Mouse (Mus musculus): ENCODE measurements around the gene Rgs1. TPM values are rescaled to one million over a fixed set of nuclear protein-coding genes. Genes with fewer than 3 reads are reported as not detected.

The Rgs1 gene
- polyA plus RNA-seq, 1 experiment, result not detected

- TF ChIP-seq CTCF (IDR thresholded peaks at IDR 0.05; ENCODE audit: borderline replicate concordance, insufficient read depth, low read depth, low read length), result no peak
- no peak for TF ChIP-seq POLR2A (IDR thresholded peaks at IDR 0.05; ENCODE audit: borderline replicate concordance, insufficient read depth, low read length)
- 20% methylated on average over 3 of the region's 3 CpGs for WGBS
- DNase-seq, result no peak
- Histone ChIP-seq H3K27ac (ENCODE audit: insufficient read depth, low read length) (no peak overlapping the region), H3K4me3 (replicated peaks; ENCODE audit: insufficient read depth, low read depth, low read length) (no peak overlapping the region), H3K27me3 (ENCODE audit: control insufficient read depth, insufficient read depth, low read length) (no peaks in the 10 kb centered on the region), H3K4me1 (ENCODE audit: control insufficient read depth, insufficient read depth, low read length) (no peaks in the 10 kb centered on the region)
Observed at GRCm38 (mm10) chr1:144210912-144211311, 38.1 kb downstream of the Rgs1 start.

DNA sequence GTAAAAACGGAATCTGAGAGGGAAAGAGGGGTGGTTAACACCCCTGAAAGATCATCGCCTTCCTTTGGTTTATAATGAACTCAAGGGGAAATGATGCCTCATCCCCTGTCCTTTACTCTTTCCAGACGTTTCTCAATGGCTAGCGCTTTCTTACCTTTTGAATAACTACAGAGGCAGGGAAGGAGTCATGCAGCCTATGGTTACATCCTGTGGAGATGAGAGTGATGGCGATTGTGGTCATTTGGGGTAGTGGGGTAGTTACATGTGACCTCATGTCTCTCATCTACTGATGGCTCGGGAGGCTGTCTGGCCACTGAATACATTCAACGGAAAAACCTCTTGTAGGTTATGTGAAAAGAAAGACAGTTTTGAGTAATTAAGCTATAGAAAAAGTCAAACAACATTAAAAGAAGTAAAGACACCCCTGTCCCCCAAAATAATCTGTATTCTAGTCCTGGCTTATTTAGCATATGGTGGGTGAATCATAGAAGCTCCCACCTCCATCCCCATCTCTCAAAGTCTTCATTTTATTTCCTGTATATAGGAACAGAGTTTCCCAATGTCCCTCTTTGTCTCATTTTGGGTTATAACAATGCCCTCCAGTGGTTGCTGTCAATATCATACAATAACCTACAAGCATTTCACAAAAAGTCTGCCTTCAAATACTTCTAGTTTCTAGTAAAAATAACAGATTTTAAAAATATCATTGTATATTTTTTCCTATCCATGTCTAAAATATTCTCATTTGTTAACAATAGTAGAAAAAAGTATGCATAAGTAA is 42.6 kb downstream of the Rgs1 start:
- DNase-seq, result no peak
- H3K4me1 ChIP-seq (ENCODE audit: control insufficient read depth, insufficient read depth, low read length), result no peaks in the 10 kb centered on the region
- TF ChIP-seq POLR2A (IDR thresholded peaks at IDR 0.05; ENCODE audit: borderline replicate concordance, insufficient read depth, low read length) (no peak), CTCF (IDR thresholded peaks at IDR 0.05; ENCODE audit: borderline replicate concordance, insufficient read depth, low read depth, low read length) (no peak)
- WGBS, result 81% methylated on average over 7 of the region's 7 CpGs
- no peak overlapping the region for H3K27ac ChIP-seq (ENCODE audit: insufficient read depth, low read length)
- H3K4me3 ChIP-seq (replicated peaks; ENCODE audit: insufficient read depth, low read depth, low read length), result no peak overlapping the region
- H3K27me3 ChIP-seq (ENCODE audit: control insufficient read depth, insufficient read depth, low read length), result no peaks in the 10 kb centered on the region

GRCm38 (mm10) chr1:144204766-144205165 is 44.3 kb downstream of the Rgs1 start:
- WGBS, result 91% methylated on average over 2 of the region's 2 CpGs
- Histone ChIP-seq H3K27me3 (ENCODE audit: control insufficient read depth, insufficient read depth, low read length) (no peaks in the 10 kb centered on the region), H3K4me3 (replicated peaks; ENCODE audit: insufficient read depth, low read depth, low read length) (no peak overlapping the region), H3K4me1 (ENCODE audit: control insufficient read depth, insufficient read depth, low read length) (no peaks in the 10 kb centered on the region), H3K27ac (ENCODE audit: insufficient read depth, low read length) (no peak overlapping the region)
- TF ChIP-seq CTCF (IDR thresholded peaks at IDR 0.05; ENCODE audit: borderline replicate concordance, insufficient read depth, low read depth, low read length), result no peak
- TF ChIP-seq POLR2A (IDR thresholded peaks at IDR 0.05; ENCODE audit: borderline replicate concordance, insufficient read depth, low read length), result no peak
- no peak for DNase-seq

DNA sequence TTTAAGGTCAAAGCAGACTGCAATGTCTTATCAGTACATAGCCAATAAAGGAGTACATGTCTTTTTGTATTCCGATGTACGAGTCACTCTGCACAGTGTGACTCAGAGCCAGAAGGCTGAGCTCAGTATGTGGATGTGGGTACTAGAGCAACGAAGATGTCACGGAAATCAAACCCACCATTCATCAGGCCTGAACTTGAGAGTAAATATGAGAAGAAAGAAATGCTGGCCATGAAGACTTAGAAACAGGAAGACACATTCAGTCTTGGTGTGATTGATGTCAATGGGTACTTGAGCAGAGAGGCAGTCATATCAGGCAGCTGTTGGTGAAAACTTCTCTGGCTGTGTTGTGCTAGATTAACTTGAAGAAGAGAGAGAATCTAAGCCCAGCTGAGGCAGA is 46.1 kb downstream of the Rgs1 start:
- TF ChIP-seq POLR2A (IDR thresholded peaks at IDR 0.05; ENCODE audit: borderline replicate concordance, insufficient read depth, low read length), result no peak
- TF ChIP-seq CTCF (IDR thresholded peaks at IDR 0.05; ENCODE audit: borderline replicate concordance, insufficient read depth, low read depth, low read length), result no peak
- no peaks in the 10 kb centered on the region for H3K27me3 ChIP-seq (ENCODE audit: control insufficient read depth, insufficient read depth, low read length)
- no peak for DNase-seq
- WGBS, result 85% methylated on average over 4 of the region's 4 CpGs
- no peak overlapping the region for H3K4me3 ChIP-seq (replicated peaks; ENCODE audit: insufficient read depth, low read depth, low read length)
- H3K4me1 ChIP-seq (ENCODE audit: control insufficient read depth, insufficient read depth, low read length), result no peaks in the 10 kb centered on the region
- H3K27ac ChIP-seq (ENCODE audit: insufficient read depth, low read length), result no peak overlapping the region

DNA sequence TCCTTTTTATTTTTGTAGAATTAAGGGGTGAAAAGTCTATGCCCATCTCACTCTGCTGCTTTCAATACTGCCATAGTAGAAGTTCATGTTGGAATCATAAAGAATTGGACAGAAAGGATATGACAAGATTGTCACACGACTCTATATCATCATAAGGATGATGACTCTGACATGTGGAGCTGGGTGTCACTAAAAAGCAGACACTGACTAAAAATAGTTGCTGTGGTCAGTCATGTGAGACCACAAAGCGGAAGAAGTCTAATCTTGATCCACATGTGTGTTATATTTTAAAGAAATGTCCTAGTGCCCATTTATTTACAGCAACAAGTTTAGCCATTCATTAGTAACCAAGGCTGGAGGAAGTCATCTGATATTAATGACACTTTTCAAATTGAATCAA is 48.5 kb downstream of the Rgs1 start:
- Histone ChIP-seq H3K27ac (ENCODE audit: insufficient read depth, low read length) (no peak overlapping the region), H3K4me3 (replicated peaks; ENCODE audit: insufficient read depth, low read depth, low read length) (no peak overlapping the region), H3K27me3 (ENCODE audit: control insufficient read depth, insufficient read depth, low read length) (no peaks in the 10 kb centered on the region), H3K4me1 (ENCODE audit: control insufficient read depth, insufficient read depth, low read length) (no peaks in the 10 kb centered on the region)
- WGBS, result 58% methylated on average over 2 of the region's 2 CpGs
- TF ChIP-seq POLR2A (IDR thresholded peaks at IDR 0.05; ENCODE audit: borderline replicate concordance, insufficient read depth, low read length), result no peak
- TF ChIP-seq CTCF (IDR thresholded peaks at IDR 0.05; ENCODE audit: borderline replicate concordance, insufficient read depth, low read depth, low read length), result no peak
- DNase-seq, result no peak

DNA sequence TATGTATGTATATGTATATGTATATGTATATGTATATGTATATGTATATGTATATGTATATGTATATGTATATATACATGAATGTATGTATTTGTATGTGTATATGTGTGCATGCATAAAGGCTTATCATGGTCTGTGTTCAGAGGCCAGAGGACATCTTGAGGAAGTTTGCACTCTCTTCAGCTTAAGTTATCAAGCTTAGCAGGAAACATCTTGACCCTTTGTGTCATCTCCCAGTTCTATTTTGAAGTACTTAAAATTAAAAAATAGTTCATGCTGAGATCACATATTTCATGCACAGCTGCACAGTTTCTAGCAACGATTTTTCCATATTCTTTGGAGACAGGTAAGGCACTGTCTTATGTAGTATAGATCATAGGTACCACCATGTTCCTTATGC is 49.5 kb downstream of the Rgs1 start:
- no peak for DNase-seq
- Histone ChIP-seq H3K27ac (ENCODE audit: insufficient read depth, low read length) (no peak overlapping the region), H3K27me3 (ENCODE audit: control insufficient read depth, insufficient read depth, low read length) (no peaks in the 10 kb centered on the region), H3K4me3 (replicated peaks; ENCODE audit: insufficient read depth, low read depth, low read length) (no peak overlapping the region), H3K4me1 (ENCODE audit: control insufficient read depth, insufficient read depth, low read length) (no peaks in the 10 kb centered on the region)
- 25% methylated on average over 1 of the region's 1 CpGs for WGBS
- TF ChIP-seq POLR2A (IDR thresholded peaks at IDR 0.05; ENCODE audit: borderline replicate concordance, insufficient read depth, low read length) (no peak), CTCF (IDR thresholded peaks at IDR 0.05; ENCODE audit: borderline replicate concordance, insufficient read depth, low read depth, low read length) (no peak)

GRCm38 (mm10) chr1:144197684-144198083 is 51.4 kb downstream of the Rgs1 start:
- Histone ChIP-seq H3K27me3 (ENCODE audit: control insufficient read depth, insufficient read depth, low read length) (no peaks in the 10 kb centered on the region), H3K4me3 (replicated peaks; ENCODE audit: insufficient read depth, low read depth, low read length) (no peak overlapping the region), H3K4me1 (ENCODE audit: control insufficient read depth, insufficient read depth, low read length) (no peaks in the 10 kb centered on the region), H3K27ac (ENCODE audit: insufficient read depth, low read length) (no peak overlapping the region)
- DNase-seq, result no peak
- TF ChIP-seq CTCF (IDR thresholded peaks at IDR 0.05; ENCODE audit: borderline replicate concordance, insufficient read depth, low read depth, low read length) (peak; percentile 42; the same call in 1 of the 2 replicates), POLR2A (IDR thresholded peaks at IDR 0.05; ENCODE audit: borderline replicate concordance, insufficient read depth, low read length) (no peak)
- 32% methylated on average over 3 of the region's 3 CpGs for WGBS

Other genes with a start within 250 kb of the Rgs1 start
- gene Rgs2, start 245.1 kb downstream of the Rgs1 start, polyA plus RNA-seq (2012; rRNA removed), result 18.3 and 20.4 TPM in 2 replicates
- not detected in 2 replicates for gene Rgs13, start 71.9 kb downstream of the Rgs1 start, polyA plus RNA-seq (2012; rRNA removed)

Data from cerebellum, adult 2 months (tissue).